ENCODE assay signal across 8 mouse cellular contexts in the genomic region with DNA sequence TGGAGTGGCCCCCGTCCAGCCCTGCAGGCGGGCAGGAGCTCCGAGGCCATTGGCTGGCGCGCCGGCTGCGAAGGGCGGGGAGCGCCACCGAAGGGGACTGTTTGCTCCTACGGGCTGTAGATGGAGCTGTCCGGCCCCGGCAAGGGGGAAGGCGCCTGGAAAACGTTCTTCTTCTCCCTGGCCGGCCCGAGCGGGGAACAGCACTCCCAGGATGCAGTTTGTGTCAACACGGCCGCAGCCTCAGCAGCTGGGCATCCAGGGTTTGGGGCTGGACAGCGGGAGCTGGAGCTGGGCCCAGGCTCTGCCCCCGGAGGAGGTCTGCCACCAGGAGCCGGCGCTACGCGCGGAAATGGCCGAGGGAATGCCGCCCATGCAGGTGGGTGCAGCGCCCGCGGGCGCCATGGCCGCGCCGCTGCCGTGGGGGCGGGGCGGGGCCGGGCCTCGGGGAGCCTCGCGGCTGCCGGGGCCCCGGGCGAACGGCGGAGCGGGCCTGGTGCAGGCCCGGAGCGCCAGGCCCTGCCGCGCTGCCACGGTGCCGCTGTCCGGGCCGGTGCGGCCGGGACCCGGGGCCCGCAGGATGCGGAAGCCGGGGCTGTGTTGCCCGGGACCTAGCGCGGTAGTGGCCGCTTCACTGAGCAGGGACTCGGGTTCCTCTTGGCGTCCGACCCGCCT. TPM values are rescaled to one million over a fixed set of nuclear protein-coding genes. Genes with fewer than 3 reads are reported as not detected.
A peak's percentile ranks its signal among the peaks of the same experiment; 100 is the strongest.
DNase-seq lines count a peak whose midpoint lies in the region; ATAC-seq and TF ChIP-seq lines count a peak whose summit lies in the region.

No protein-coding gene starts in this region.

- peak; percentile 90 for DNase-seq in 3134 (ENCODE audit: extremely low read depth, insufficient read length, low spot score)
- peak; percentile 94 for DNase-seq in adrenal gland, postnatal 36 days
- peak; percentile 91 for DNase-seq in heart, adult 8-10 months (ENCODE audit: low spot score)
- peak; percentile 91 for DNase-seq in kidney, adult 9 months
- peak; percentile 91 for DNase-seq in limb, embryonic 14.5 days (ENCODE audit: low spot score)
- DNase-seq in midbrain, postnatal 0 days (ENCODE audit: low spot score), result peak; percentile 94
- peak; percentile 70 to 81 for DNase-seq in spleen, postnatal 14 days (ENCODE audit: low spot score in 2 of 2)

- peaks cover 28% of the 10 kb centered on the region for H3K36me3 ChIP-seq in embryonic facial prominence, embryonic 13.5 days
- H3K36me3 ChIP-seq in limb, embryonic 14.5 days (ENCODE audit: control insufficient read depth, insufficient read depth, low read length), result peaks cover 34% of the 10 kb centered on the region
- peaks cover 21% of the 10 kb centered on the region for H3K36me3 ChIP-seq in midbrain, postnatal 0 days (ENCODE audit: insufficient read depth, low read length)

- H3K4me1 ChIP-seq in embryonic facial prominence, embryonic 13.5 days, result peaks cover 17% of the 10 kb centered on the region
- H3K4me1 ChIP-seq in limb, embryonic 14.5 days (ENCODE audit: control insufficient read depth, insufficient read depth, low read length), result peaks cover 11% of the 10 kb centered on the region
- peaks cover 8% of the 10 kb centered on the region; the same call in 1 of the 2 replicates for H3K4me1 ChIP-seq in midbrain, postnatal 0 days (ENCODE audit: insufficient read depth, low read length)

- peak; percentile 93 for ATAC-seq in embryonic facial prominence, embryonic 13.5 days (ENCODE audit: insufficient number of reproducible peaks, insufficient read depth, low FRiP score, low TSS enrichment, low read depth)
- ATAC-seq in limb, embryonic 14.5 days (ENCODE audit: low FRiP score, low read depth), result peak; percentile 96
- peak; percentile 95 for ATAC-seq in midbrain, postnatal 0 days (ENCODE audit: low FRiP score)

- TF ChIP-seq CTCF in midbrain, postnatal 0 days (IDR thresholded peaks at IDR 0.05), result peak; percentile 76

- H3K4me2 ChIP-seq in embryonic facial prominence, embryonic 13.5 days, result peak overlapping the region; percentile 88
- H3K4me2 ChIP-seq in limb, embryonic 14.5 days (replicated peaks; ENCODE audit: low read depth, low read length, severe bottlenecking), result peak overlapping the region; percentile 93
- peak overlapping the region; percentile 81 for H3K4me2 ChIP-seq in midbrain, postnatal 0 days (ENCODE audit: low read depth, low read length, poor library complexity, severe bottlenecking)

- under 1% methylated on average over 69 of the region's 71 CpGs for WGBS in embryonic facial prominence, embryonic 13.5 days
- WGBS in limb, embryonic 14.5 days, result 2% methylated on average over 47 of the region's 71 CpGs
- WGBS in midbrain, postnatal 0 days, result under 1% methylated on average over 56 of the region's 71 CpGs

- H3K27ac ChIP-seq in embryonic facial prominence, embryonic 13.5 days, result peak overlapping the region; percentile 97
- peak overlapping the region; percentile 94 for H3K27ac ChIP-seq in limb, embryonic 14.5 days (replicated peaks; ENCODE audit: low read depth, low read length)
- peak overlapping the region; percentile 91 for H3K27ac ChIP-seq in midbrain, postnatal 0 days (ENCODE audit: low read depth, low read length)

- peak; percentile 71; the same call in 1 of the 2 replicates for TF ChIP-seq POLR2A in limb, embryonic 14.5 days (IDR thresholded peaks at IDR 0.05; ENCODE audit: borderline replicate concordance, extremely low read depth, insufficient read depth, insufficient read length)

- H3K9me3 ChIP-seq in embryonic facial prominence, embryonic 13.5 days, result no peaks in the 10 kb centered on the region
- H3K9me3 ChIP-seq in limb, embryonic 14.5 days (ENCODE audit: control insufficient read depth, low read length), result no peaks in the 10 kb centered on the region
- H3K9me3 ChIP-seq in midbrain, postnatal 0 days (ENCODE audit: low read length), result no peaks in the 10 kb centered on the region

- peak overlapping the region; percentile 97 for H3K9ac ChIP-seq in embryonic facial prominence, embryonic 13.5 days
- peak overlapping the region; percentile 90 for H3K9ac ChIP-seq in limb, embryonic 14.5 days (ENCODE audit: low read depth, low read length, severe bottlenecking)
- H3K9ac ChIP-seq in midbrain, postnatal 0 days (replicated peaks; ENCODE audit: low read length, poor library complexity, severe bottlenecking), result peak overlapping the region; percentile 96

- H3K4me3 ChIP-seq in embryonic facial prominence, embryonic 13.5 days, result peak overlapping the region; percentile 94
- peak overlapping the region; percentile 87 for H3K4me3 ChIP-seq in limb, embryonic 14.5 days (replicated peaks; ENCODE audit: low read length)
- H3K4me3 ChIP-seq in midbrain, postnatal 0 days (ENCODE audit: low read depth, low read length), result peak overlapping the region; percentile 94

- H3K27me3 ChIP-seq in embryonic facial prominence, embryonic 13.5 days, result no peaks in the 10 kb centered on the region
- no peaks in the 10 kb centered on the region for H3K27me3 ChIP-seq in limb, embryonic 14.5 days (ENCODE audit: control insufficient read depth, insufficient read depth, low read length)
- no peaks in the 10 kb centered on the region for H3K27me3 ChIP-seq in midbrain, postnatal 0 days (ENCODE audit: insufficient read depth, low read length)

RNA-seq across cellular contexts. Expression of a gene that starts 0.6 kb away (rescaled TPM):
- 10 to 100 TPM in 1 of 2 experiments, 1 to 10 TPM in 1; 9.9 to 11.2 TPM for total RNA-seq in adrenal gland, postnatal 36 days (2021)
- 23.1 and 23.4 TPM in 2 replicates for polyA plus RNA-seq in embryonic facial prominence, embryonic 13.5 days (2015; fragmentation: Nextera tagmentation; extraction: Ambion mirVana)
- total RNA-seq in heart, adult 8-10 months (2022), result 1 to 10 TPM; 3.7 to 4.5 (median 4.2) TPM
- 20.2 and 20.8 TPM in 2 replicates for polyA plus RNA-seq in limb, embryonic 14.5 days (2012; rRNA removed)
- 19.7 and 22.2 TPM in 2 replicates for polyA plus RNA-seq in limb, embryonic 14.5 days (2014; fragmentation: Nextera tagmentation; extraction: Ambion mirVana)
- 42.9 and 50.3 TPM in 2 replicates for total RNA-seq in midbrain, postnatal 0 days (2014; rRNA removed)
- 15.9 and 17.2 TPM in 2 replicates for polyA plus RNA-seq in midbrain, postnatal 0 days (2015; fragmentation: Nextera tagmentation; extraction: Ambion mirVana)

RNA-seq across cellular contexts. Expression of a gene that starts 42.1 kb away (rescaled TPM):
- total RNA-seq in adrenal gland, postnatal 36 days (2021), result 10 to 100 TPM in 1 of 2 experiments, 1 to 10 TPM in 1; 9.9 to 13.3 TPM
- 14.1 and 14.8 TPM in 2 replicates for polyA plus RNA-seq in embryonic facial prominence, embryonic 13.5 days (2015; fragmentation: Nextera tagmentation; extraction: Ambion mirVana)
- 1 to 10 TPM; 5.9 to 8.4 (median 6.9) TPM for total RNA-seq in heart, adult 8-10 months (2022)
- polyA plus RNA-seq in limb, embryonic 14.5 days (2012; rRNA removed), result 11.7 and 15.5 TPM in 2 replicates
- 10.4 and 12.1 TPM in 2 replicates for polyA plus RNA-seq in limb, embryonic 14.5 days (2014; fragmentation: Nextera tagmentation; extraction: Ambion mirVana)
- 30.6 and 32.1 TPM in 2 replicates for total RNA-seq in midbrain, postnatal 0 days (2014; rRNA removed)
- polyA plus RNA-seq in midbrain, postnatal 0 days (2015; fragmentation: Nextera tagmentation; extraction: Ambion mirVana), result 11.9 and 14.3 TPM in 2 replicates

RNA-seq across cellular contexts. Expression of a gene that starts 42.7 kb away (rescaled TPM):
- total RNA-seq in adrenal gland, postnatal 36 days (2021), result 10 to 100 TPM; 14.7 to 15.2 TPM
- polyA plus RNA-seq in embryonic facial prominence, embryonic 13.5 days (2015; fragmentation: Nextera tagmentation; extraction: Ambion mirVana), result 23.2 and 24.0 TPM in 2 replicates
- 1 to 10 TPM; 8.2 to 9.8 (median 8.5) TPM for total RNA-seq in heart, adult 8-10 months (2022)
- 19.6 and 21.0 TPM in 2 replicates for polyA plus RNA-seq in limb, embryonic 14.5 days (2012; rRNA removed)
- 14.0 and 14.7 TPM in 2 replicates for polyA plus RNA-seq in limb, embryonic 14.5 days (2014; fragmentation: Nextera tagmentation; extraction: Ambion mirVana)
- 13.4 and 15.9 TPM in 2 replicates for total RNA-seq in midbrain, postnatal 0 days (2014; rRNA removed)
- polyA plus RNA-seq in midbrain, postnatal 0 days (2015; fragmentation: Nextera tagmentation; extraction: Ambion mirVana), result 19.0 and 21.8 TPM in 2 replicates

RNA-seq across cellular contexts. Expression of a gene that starts 46.9 kb away (rescaled TPM):
- total RNA-seq in adrenal gland, postnatal 36 days (2021), result 1 to 10 TPM in 1 of 2 experiments, under 1 TPM in 1; 0.83 to 1.4 TPM
- 5.7 and 6.0 TPM in 2 replicates for polyA plus RNA-seq in embryonic facial prominence, embryonic 13.5 days (2015; fragmentation: Nextera tagmentation; extraction: Ambion mirVana)
- 1 to 10 TPM in 3 of 4 experiments, under 1 TPM in 1; 0.97 to 1.3 (median 1.1) TPM for total RNA-seq in heart, adult 8-10 months (2022)
- polyA plus RNA-seq in limb, embryonic 14.5 days (2012; rRNA removed), result 1.8 and 2.0 TPM in 2 replicates
- polyA plus RNA-seq in limb, embryonic 14.5 days (2014; fragmentation: Nextera tagmentation; extraction: Ambion mirVana), result 2.9 and 3.7 TPM in 2 replicates
- 16.8 and 18.1 TPM in 2 replicates for total RNA-seq in midbrain, postnatal 0 days (2014; rRNA removed)
- 6.5 and 7.7 TPM in 2 replicates for polyA plus RNA-seq in midbrain, postnatal 0 days (2015; fragmentation: Nextera tagmentation; extraction: Ambion mirVana)

Comparison
In these comparisons a context has a peak if more than half of its experiments do, and no peak if none do; other contexts are left out.
1. Peak in every context shown above with its lines: DNase-seq, ATAC-seq, H3K4me3 ChIP-seq and H3K27ac ChIP-seq.